Mouse (Mus musculus) common myeloid progenitor, adult 5-6 weeks (primary cell): ENCODE data around the gene 1700102P08Rik. TPM values are rescaled to one million over a fixed set of nuclear protein-coding genes. Genes with fewer than 3 reads are reported as not detected.

Source experiments
- ATAC-seq: replicated peaks from 2 replicates; pipeline ENCODE4 v1.8.0; 2016; ENCODE audit warnings: low read depth, mild to moderate bottlenecking, moderate TSS enrichment, inconsistent platforms; ENCODE audit not compliant: poor library complexity, severe bottlenecking
- total RNA-seq: library from RNA; stranded (forward); fragments of 200-1000, 187-1606 nt; gene quantifications from 2 replicates; pipeline ENCODE4 v1.2.3, GENCODE M21; 2017

The 1700102P08Rik gene
- total RNA-seq, 1 experiment from 2014 or later = not detected

GRCm38 (mm10) chr9:108409535-108409934 lies 16.9 kb downstream of the 1700102P08Rik start:
- no peak for ATAC-seq

- ATAC-seq = no peak
These were observed 18.9 kb downstream of the 1700102P08Rik start for GRCm38 (mm10) chr9:108411381-108411942.

- no peak; the same call in 1 of the 2 replicates for ATAC-seq
These were observed 19.6 kb downstream of the 1700102P08Rik start for GRCm38 (mm10) chr9:108412221-108412620.

- ATAC-seq = no peak
These were observed 35.8 kb downstream of the 1700102P08Rik start, which contains the start of gene Ccdc36 for GRCm38 (mm10) chr9:108428384-108428783. Gene Ccdc36, minus strand, starts transcription at chr9:108428484.

GRCm38 (mm10) chr9:108431431-108432067 lies 38.9 kb downstream of the 1700102P08Rik start:
- ATAC-seq = peak; percentile 72

GRCm38 (mm10) chr9:108436182-108436581 lies 43.6 kb downstream of the 1700102P08Rik start, which contains the start of gene BC048562:
Gene BC048562, plus strand, starts transcription at chr9:108436482.
- no peak for ATAC-seq

- ATAC-seq = no peak
These were observed 46.6 kb downstream of the 1700102P08Rik start for GRCm38 (mm10) chr9:108439176-108439575.

- ATAC-seq = no peak
These were observed 47.9 kb downstream of the 1700102P08Rik start for GRCm38 (mm10) chr9:108440485-108440884.

GRCm38 (mm10) chr9:108441236-108441919 lies 48.8 kb downstream of the 1700102P08Rik start:
- no peak for ATAC-seq

- peak; percentile 63 for ATAC-seq
These were observed 52.5 kb downstream of the 1700102P08Rik start for GRCm38 (mm10) chr9:108445125-108445524.

GRCm38 (mm10) chr9:108449860-108450259 lies 57.3 kb downstream of the 1700102P08Rik start:
- ATAC-seq = no peak

- ATAC-seq = 0 out of 2 replicates have a peak, but pooled peaks have one; percentile 15
These were observed 57.9 kb downstream of the 1700102P08Rik start for GRCm38 (mm10) chr9:108450292-108451169.

- no peak for ATAC-seq
These were observed 58.5 kb downstream of the 1700102P08Rik start for GRCm38 (mm10) chr9:108451170-108451493.

GRCm38 (mm10) chr9:108451519-108452160 lies 59.0 kb downstream of the 1700102P08Rik start:
- no peak for ATAC-seq

GRCm38 (mm10) chr9:108452291-108452906 lies 59.8 kb downstream of the 1700102P08Rik start:
- ATAC-seq = peak; percentile 82

GRCm38 (mm10) chr9:108452911-108453310 lies 60.3 kb downstream of the 1700102P08Rik start:
- ATAC-seq = no peak

GRCm38 (mm10) chr9:108453458-108453857 lies 60.9 kb downstream of the 1700102P08Rik start:
- no peak for ATAC-seq

GRCm38 (mm10) chr9:108454429-108454828 lies 61.8 kb downstream of the 1700102P08Rik start:
- no peak for ATAC-seq
